In the genomic region with DNA sequence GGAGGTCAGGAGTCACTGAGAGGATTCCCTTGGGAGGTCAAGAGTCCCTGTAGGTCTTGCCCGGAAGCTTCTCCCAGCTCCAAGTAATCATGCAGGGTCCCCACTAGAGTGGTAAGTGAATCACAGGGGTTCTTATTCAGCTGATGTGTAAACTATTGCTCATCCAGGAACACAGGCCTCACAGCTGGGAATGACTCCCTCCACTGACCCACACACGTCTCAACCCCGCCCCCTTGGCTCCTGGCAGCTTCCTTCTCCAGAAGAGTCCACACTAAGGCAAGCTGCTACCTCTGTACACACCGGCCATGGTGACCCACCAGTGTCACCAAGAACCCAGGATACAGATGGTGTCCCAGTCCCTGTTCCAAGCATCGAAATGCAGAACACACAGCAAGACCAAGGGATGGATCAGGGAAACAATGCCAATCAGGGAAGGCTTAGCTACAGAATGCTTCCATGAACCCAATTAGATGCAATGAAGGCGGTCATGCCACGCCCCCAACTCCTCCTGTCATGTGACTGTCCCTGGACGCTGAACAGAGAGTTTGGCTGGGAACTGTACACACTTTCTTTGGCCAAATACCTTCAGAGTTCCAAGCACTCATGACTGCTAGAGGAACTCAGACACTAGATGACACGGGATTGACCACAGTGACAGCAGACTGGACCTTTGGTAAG, we compare ENCODE assay signal across 10 mouse cellular contexts. TPM values are rescaled to one million over a fixed set of nuclear protein-coding genes. Genes with fewer than 3 reads are reported as not detected.
DNase-seq lines count a peak whose midpoint lies in the region; ATAC-seq and TF ChIP-seq lines count a peak whose summit lies in the region.
"Had no signal": no experiment of that assay in that cellular context is flagged by ENCODE, and none has a peak within 500 bp of the region (broad histone marks: within the 10 kb centered on the region; RNA-seq: fewer than 3 reads in every experiment).

No protein-coding gene starts in this region.

- WGBS in heart, embryonic 10.5 days: 46% methylated on average over 9 of the region's 9 CpGs
- 63% methylated on average over 9 of the region's 9 CpGs for WGBS in liver, embryonic 13.5 days (ENCODE audit: insufficient replicate concordance)
- WGBS in forebrain, postnatal 0 days: 52% methylated on average over 9 of the region's 9 CpGs

- peak overlapping the region; percentile 85 for H3K9ac ChIP-seq in liver, embryonic 13.5 days
- H3K9ac ChIP-seq in forebrain, postnatal 0 days: no peak overlapping the region

- DNase-seq in left cerebral cortex, postnatal 10 days (ENCODE audit: extremely low spot score in 1 of 2, low spot score in 2 of 2): peak; percentile 20 to 71
- no peak for DNase-seq in left cerebral cortex, adult 18-20 months (ENCODE audit: low spot score in 2 of 2)
- peak; percentile 76 for DNase-seq in adrenal gland, postnatal 10 days
- no peak for DNase-seq in heart, embryonic 10.5 days (ENCODE audit: low spot score)
- peak; percentile 57 for DNase-seq in liver, embryonic 13.5 days
- DNase-seq in yolk sac, embryonic 10.5 days (ENCODE audit: low spot score): peak; percentile 40
- DNase-seq in forebrain, postnatal 0 days: no peak
- no peak for DNase-seq in spleen, postnatal 14 days (ENCODE audit: low spot score in 2 of 2)

- H3K36me3 ChIP-seq in heart, embryonic 10.5 days: peaks cover 24% of the 10 kb centered on the region; the same call in 1 of the 2 replicates
- peaks cover 17% of the 10 kb centered on the region for H3K36me3 ChIP-seq in liver, embryonic 13.5 days
- peaks cover 5% of the 10 kb centered on the region; the same call in 1 of the 2 replicates for H3K36me3 ChIP-seq in forebrain, postnatal 0 days (ENCODE audit: insufficient read depth)

- ATAC-seq in liver, embryonic 13.5 days (ENCODE audit: low read depth): no peak
- no peak for ATAC-seq in forebrain, postnatal 0 days

- no peak overlapping the region for H3K4me3 ChIP-seq in heart, embryonic 10.5 days
- peak overlapping the region; percentile 61; the same call in 1 of the 2 replicates for H3K4me3 ChIP-seq in liver, embryonic 13.5 days (replicated peaks)
- H3K4me3 ChIP-seq in forebrain, postnatal 0 days (ENCODE audit: low read depth, low read length): no peak overlapping the region

- TF ChIP-seq CTCF in forebrain, postnatal 0 days (IDR thresholded peaks at IDR 0.05; ENCODE audit: low read depth): no peak

- H3K27me3 ChIP-seq in heart, embryonic 10.5 days (ENCODE audit: insufficient read depth, poor library complexity, severe bottlenecking): no peaks in the 10 kb centered on the region
- H3K27me3 ChIP-seq in liver, embryonic 13.5 days: no peaks in the 10 kb centered on the region
- H3K27me3 ChIP-seq in forebrain, postnatal 0 days (ENCODE audit: insufficient read depth, low read length): no peaks in the 10 kb centered on the region

- peak overlapping the region; percentile 88 for H3K27ac ChIP-seq in heart, embryonic 10.5 days
- peak overlapping the region; percentile 98 for H3K27ac ChIP-seq in liver, embryonic 13.5 days
- no peak overlapping the region for H3K27ac ChIP-seq in forebrain, postnatal 0 days (ENCODE audit: low read depth, low read length)

- intact Hi-C loops in left cerebral cortex, postnatal 10 days (cut with DNase I): no loop called here

- peaks cover 83% of the 10 kb centered on the region for H3K4me1 ChIP-seq in heart, embryonic 10.5 days
- peaks cover 100% of the 10 kb centered on the region for H3K4me1 ChIP-seq in liver, embryonic 13.5 days (replicated peaks)
- peaks cover 4% of the 10 kb centered on the region; the same call in 1 of the 2 replicates for H3K4me1 ChIP-seq in forebrain, postnatal 0 days (ENCODE audit: insufficient read depth)

- no peaks in the 10 kb centered on the region for H3K9me3 ChIP-seq in heart, embryonic 10.5 days
- no peaks in the 10 kb centered on the region for H3K9me3 ChIP-seq in liver, embryonic 13.5 days (replicated peaks)
- H3K9me3 ChIP-seq in forebrain, postnatal 0 days (ENCODE audit: low read length): no peaks in the 10 kb centered on the region

- H3K4me2 ChIP-seq in liver, embryonic 13.5 days: peak overlapping the region; percentile 87
- no peak overlapping the region for H3K4me2 ChIP-seq in forebrain, postnatal 0 days (ENCODE audit: low read depth)

RNA-seq across cellular contexts. Expression of gene Ssh1, which starts 18.0 kb away (rescaled TPM):
- total RNA-seq in left cerebral cortex, postnatal 10 days (2021): 10 to 100 TPM; 20.7 to 31.8 TPM
- 10 to 100 TPM; 24.3 to 27.1 TPM for total RNA-seq in left cerebral cortex, adult 18-20 months (2021)
- 10 to 100 TPM; 14.2 to 20.0 TPM for total RNA-seq in adrenal gland, postnatal 10 days (2021)
- polyA plus RNA-seq in heart, embryonic 10.5 days (2016; fragmentation: Nextera tagmentation; extraction: Ambion mirVana): 16.7 and 18.3 TPM in 2 replicates
- 5.4 and 6.0 TPM in 2 replicates for polyA plus RNA-seq in liver, embryonic 13.5 days (2015; fragmentation: Nextera tagmentation; extraction: Ambion mirVana)
- total RNA-seq in forebrain, postnatal 0 days (2014; rRNA removed): 7.9 and 11.5 TPM in 2 replicates
- 8.2 and 10.4 TPM in 2 replicates for polyA plus RNA-seq in forebrain, postnatal 0 days (2015; fragmentation: Nextera tagmentation; extraction: Ambion mirVana)

RNA-seq across cellular contexts. Expression of gene Dao, which starts 27.8 kb away (rescaled TPM):
- total RNA-seq in left cerebral cortex, postnatal 10 days (2021): not detected
- not detected for total RNA-seq in left cerebral cortex, adult 18-20 months (2021)
- total RNA-seq in adrenal gland, postnatal 10 days (2021): not detected
- not detected in 2 replicates for polyA plus RNA-seq in heart, embryonic 10.5 days (2016; fragmentation: Nextera tagmentation; extraction: Ambion mirVana)
- not detected in 2 replicates for polyA plus RNA-seq in liver, embryonic 13.5 days (2015; fragmentation: Nextera tagmentation; extraction: Ambion mirVana)
- not detected in 2 replicates for total RNA-seq in forebrain, postnatal 0 days (2014; rRNA removed)
- not detected in 2 replicates for polyA plus RNA-seq in forebrain, postnatal 0 days (2015; fragmentation: Nextera tagmentation; extraction: Ambion mirVana)
- polyA plus RNA-seq: heart, embryonic 14.5 days; neural tube, embryonic 11.5 days had no signal

Comparison
In these comparisons a context has a peak if more than half of its experiments do, and no peak if none do; other contexts are left out.
1. DNase-seq: peak in left cerebral cortex, postnatal 10 days (2 of 2), adrenal gland, postnatal 10 days (single experiment), liver, embryonic 13.5 days (single experiment) and yolk sac, embryonic 10.5 days (single experiment); none in left cerebral cortex, adult 18-20 months (0 of 2), heart, embryonic 10.5 days (single experiment), forebrain, postnatal 0 days (single experiment) and spleen, postnatal 14 days (0 of 2).